Mouse (Mus musculus) ES-Bruce4 (cell line): ENCODE data around the gene Ttc21a. TPM values are rescaled to one million over a fixed set of nuclear protein-coding genes. Genes with fewer than 3 reads are reported as not detected.
A peak's percentile ranks its signal among the peaks of the same experiment; 100 is the strongest.

Experiments used
- H3K27ac ChIP-seq: 2 replicates; pipeline ENCODE4 v1.5.1; 2012; ENCODE audit warnings: low read length, inconsistent platforms; ENCODE audit not compliant: insufficient read depth
- H3K27me3 ChIP-seq: 2 replicates; pipeline ENCODE4 v1.6.1; 2012; ENCODE audit warnings: mild to moderate bottlenecking, low read length, inconsistent platforms; ENCODE audit not compliant: control insufficient read depth, poor library complexity, insufficient read depth, severe bottlenecking
- H3K36me3 ChIP-seq: 2 replicates; pipeline ENCODE4 v1.6.1; 2012; ENCODE audit warnings: inconsistent platforms, mild to moderate bottlenecking, low read length, moderate library complexity; ENCODE audit not compliant: control insufficient read depth, poor library complexity, insufficient read depth, severe bottlenecking
- H3K4me1 ChIP-seq: one replicate; pipeline ENCODE4 v1.8.1; 2011; ENCODE audit warnings: low read length; ENCODE audit not compliant: control insufficient read depth, insufficient read depth
- H3K4me3 ChIP-seq: 2 replicates; pipeline ENCODE4 v1.5.1; 2011; ENCODE audit warnings: low read depth, mild to moderate bottlenecking, low read length
- H3K9ac ChIP-seq: 2 replicates; pipeline ENCODE4 v1.6.1; 2012; ENCODE audit warnings: low read depth, mild to moderate bottlenecking, inconsistent platforms; ENCODE audit not compliant: poor library complexity, severe bottlenecking
- H3K9me3 ChIP-seq: replicated peaks from 2 replicates; pipeline ENCODE4 v1.6.1; 2012; ENCODE audit warnings: mild to moderate bottlenecking, low read length, inconsistent platforms; ENCODE audit not compliant: control insufficient read depth, poor library complexity, insufficient read depth, severe bottlenecking
- CTCF ChIP-seq: IDR thresholded peaks from one replicate; pipeline ENCODE4 v1.8.1; 2011; ENCODE audit warnings: low read depth, low read length
- EP300 ChIP-seq: IDR thresholded peaks from 2 replicates; pipeline ENCODE4 v1.6.1; 2011; ENCODE audit warnings: low read depth, low read length; ENCODE audit not compliant: insufficient read depth
- POLR2A ChIP-seq: IDR thresholded peaks from one replicate; pipeline ENCODE4 v1.8.1; 2011; ENCODE audit warnings: low read length; ENCODE audit not compliant: insufficient read depth
- polyA plus RNA-seq: library from polyadenylated mRNA; stranded (reverse); fragments of >200 nt; gene quantifications from 2 replicates; pipeline ENCODE4 v1.2.4, GENCODE M21; 2011; ENCODE audit warnings: low read depth; ENCODE audit not compliant: missing spikeins, insufficient read depth, insufficient read length

Gene Ttc21a
- polyA plus RNA-seq, 1 experiment = 0.93 TPM

DNA sequence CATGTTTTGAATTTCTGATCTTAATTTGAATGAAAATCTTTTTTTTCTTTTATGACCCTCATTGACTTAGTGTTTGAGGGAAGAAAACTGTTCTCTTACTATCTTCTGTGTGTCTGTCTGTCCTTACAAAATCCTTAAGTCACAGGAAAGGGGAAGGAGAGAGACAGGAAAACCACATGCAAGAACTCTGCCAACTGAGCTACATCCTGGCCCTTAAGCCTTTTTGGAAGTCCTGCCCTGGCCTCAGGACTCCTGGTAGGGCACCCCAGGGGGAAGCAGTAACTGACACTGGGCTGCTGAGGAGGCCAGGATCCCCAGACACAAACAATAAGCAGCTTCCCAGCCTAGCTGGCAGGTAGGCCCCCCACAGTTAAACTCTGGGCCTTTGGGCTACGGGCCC, 5.9 kb downstream of the Ttc21a start:
- H3K9me3 ChIP-seq = no peaks in the 10 kb centered on the region
- H3K27ac ChIP-seq = peak overlapping the region; percentile 19; the same call in 1 of the 2 replicates
- H3K4me1 ChIP-seq = no peaks in the 10 kb centered on the region
- no peak overlapping the region for H3K9ac ChIP-seq
- H3K36me3 ChIP-seq = no peaks in the 10 kb centered on the region
- no peaks in the 10 kb centered on the region for H3K27me3 ChIP-seq
- TF ChIP-seq POLR2A (no peak), CTCF (no peak), EP300 (no peak)
- H3K4me3 ChIP-seq = no peak overlapping the region

DNA sequence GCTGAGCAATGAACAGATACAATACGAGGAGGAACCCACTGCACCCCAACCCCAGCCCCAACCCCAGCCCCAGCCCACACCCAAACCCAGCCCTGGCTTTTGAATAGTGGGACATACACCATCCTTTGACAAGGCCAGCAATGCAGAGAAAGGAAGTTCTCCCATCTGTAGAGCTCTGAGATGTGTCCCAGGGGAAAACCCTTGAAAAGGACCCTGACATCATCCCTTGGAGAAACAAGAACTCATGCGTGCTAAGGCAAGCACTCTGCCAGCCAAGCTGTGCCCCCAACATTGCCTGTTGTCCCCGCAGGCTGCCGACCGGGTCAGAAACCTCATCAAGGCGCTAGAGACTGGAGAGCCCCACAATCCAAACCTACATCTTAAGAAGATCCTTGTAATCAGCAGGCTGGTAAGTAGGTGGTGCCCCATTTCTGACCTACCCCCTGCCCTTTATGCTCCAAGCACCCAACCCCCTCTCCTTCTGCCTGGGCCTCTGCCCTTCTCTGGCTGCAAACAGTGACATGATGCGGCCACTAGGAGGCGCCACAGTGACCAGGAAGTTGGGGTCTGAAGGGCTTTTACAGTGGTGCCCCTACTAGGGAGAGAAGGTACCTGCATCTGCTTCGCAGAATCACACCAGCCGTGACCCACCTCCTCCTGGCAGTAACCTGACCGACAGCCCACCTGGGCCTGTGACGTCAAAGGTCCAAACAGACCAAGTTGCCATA, 7.9 kb downstream of the Ttc21a start:
- Histone ChIP-seq H3K36me3 (no peaks in the 10 kb centered on the region), H3K27me3 (no peaks in the 10 kb centered on the region), H3K27ac (no peak overlapping the region), H3K9me3 (no peaks in the 10 kb centered on the region), H3K4me1 (no peaks in the 10 kb centered on the region), H3K9ac (no peak overlapping the region), H3K4me3 (no peak overlapping the region)
- no peak for TF ChIP-seq EP300
- TF ChIP-seq CTCF = peak; percentile 78

DNA sequence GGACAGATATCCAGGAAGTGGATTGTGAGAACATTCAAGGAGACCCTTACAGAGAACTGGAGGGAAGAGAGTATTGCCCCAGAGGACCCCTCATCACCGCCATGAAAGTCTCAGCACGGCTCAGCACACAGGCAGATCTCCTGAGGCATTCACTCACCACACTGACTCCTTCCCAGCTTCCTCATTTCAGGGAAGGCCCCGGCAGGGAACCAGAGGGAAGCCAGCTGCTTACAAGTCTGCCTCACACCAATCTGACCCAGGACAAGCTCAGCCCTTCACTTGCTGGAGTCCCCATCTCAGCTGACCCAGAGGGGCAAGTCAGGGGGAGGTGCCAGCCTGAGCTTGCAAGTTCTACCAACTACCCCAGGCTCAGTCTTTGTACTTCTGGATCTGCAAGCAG, 11.4 kb downstream of the Ttc21a start:
- Histone ChIP-seq H3K9me3 (no peaks in the 10 kb centered on the region), H3K4me1 (no peaks in the 10 kb centered on the region), H3K27ac (no peak overlapping the region), H3K36me3 (no peaks in the 10 kb centered on the region), H3K27me3 (no peaks in the 10 kb centered on the region), H3K9ac (no peak overlapping the region), H3K4me3 (no peak overlapping the region)
- TF ChIP-seq CTCF (no peak), POLR2A (no peak), EP300 (no peak)

DNA sequence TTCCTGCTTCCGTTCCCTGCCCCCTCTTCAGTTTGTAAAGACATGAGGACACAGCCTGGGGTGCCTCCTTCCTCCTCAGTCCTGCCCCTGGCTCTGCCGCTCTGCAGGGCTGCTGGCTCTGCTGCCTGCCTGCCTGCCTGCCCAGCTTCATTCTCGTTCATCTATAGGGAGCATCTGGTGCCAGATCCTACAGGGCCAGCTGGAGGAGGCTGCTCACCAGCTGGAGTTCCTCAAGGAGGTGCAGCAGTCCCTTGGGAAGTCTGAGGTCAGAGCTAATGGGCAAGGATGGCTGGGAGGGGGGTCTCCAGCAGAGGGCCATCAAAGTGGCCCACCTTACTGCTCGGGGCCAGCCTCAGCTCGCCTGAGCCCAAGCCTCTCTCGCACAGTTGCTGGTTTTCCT, 13.0 kb downstream of the Ttc21a start:
- no peak overlapping the region for H3K27ac ChIP-seq
- no peak for TF ChIP-seq EP300
- no peak for TF ChIP-seq CTCF
- TF ChIP-seq POLR2A = no peak

DNA sequence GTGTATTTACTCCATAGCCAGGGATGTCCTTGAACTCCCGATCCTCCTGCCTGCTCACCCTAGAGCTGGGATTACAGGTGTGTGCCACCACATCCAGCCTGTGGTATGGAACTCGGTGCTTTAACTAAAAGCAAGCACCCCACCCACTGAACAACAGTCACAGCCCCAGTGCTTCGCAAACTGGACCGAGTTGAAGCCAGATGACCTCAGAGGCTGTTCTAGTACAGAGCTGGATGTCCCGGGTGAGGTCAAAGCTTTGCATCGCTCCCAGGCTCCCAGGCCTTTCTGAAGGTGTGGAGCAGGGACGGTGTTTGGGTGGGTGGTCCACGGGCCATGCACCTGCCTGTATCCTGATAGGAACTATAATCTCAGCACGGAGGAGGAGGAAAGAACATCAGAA, 14.0 kb downstream of the Ttc21a start:
- Histone ChIP-seq H3K9ac (no peak overlapping the region), H3K27me3 (no peaks in the 10 kb centered on the region), H3K4me3 (no peak overlapping the region), H3K9me3 (no peaks in the 10 kb centered on the region), H3K4me1 (no peaks in the 10 kb centered on the region), H3K27ac (no peak overlapping the region), H3K36me3 (no peaks in the 10 kb centered on the region)
- TF ChIP-seq POLR2A (no peak), EP300 (no peak), CTCF (no peak)

More for the DNA sequence above, 13.0 kb downstream of the Ttc21a start:
- no peak overlapping the region for H3K4me3 ChIP-seq
- H3K9me3 ChIP-seq = no peaks in the 10 kb centered on the region
- H3K27me3 ChIP-seq = no peaks in the 10 kb centered on the region
- H3K4me1 ChIP-seq = no peaks in the 10 kb centered on the region
- no peaks in the 10 kb centered on the region for H3K36me3 ChIP-seq
- no peak overlapping the region for H3K9ac ChIP-seq

DNA sequence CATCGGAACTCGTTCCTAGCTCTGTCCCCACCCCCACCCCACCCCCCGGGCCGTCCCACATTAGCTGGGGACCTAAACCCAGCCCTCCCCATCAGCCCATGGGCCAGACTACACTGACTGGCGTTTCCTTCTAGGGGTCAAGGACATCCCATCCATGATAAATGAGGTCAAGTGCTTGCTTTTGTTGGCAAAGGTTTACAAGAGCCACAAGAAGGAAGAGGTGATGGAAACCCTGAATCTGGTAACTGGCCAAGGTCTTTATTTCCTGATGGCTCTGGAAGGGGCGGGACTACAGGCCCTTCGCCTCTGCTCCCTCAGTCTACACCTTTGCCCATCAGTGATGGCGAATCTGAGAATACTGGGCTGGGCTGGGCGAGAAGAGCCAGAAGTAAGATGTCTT, 21.4 kb downstream of the Ttc21a start:
- no peak overlapping the region for H3K4me3 ChIP-seq
- no peaks in the 10 kb centered on the region for H3K27me3 ChIP-seq
- no peak overlapping the region for H3K9ac ChIP-seq
- peaks cover 6% of the 10 kb centered on the region for H3K4me1 ChIP-seq
- H3K27ac ChIP-seq = no peak overlapping the region
- H3K9me3 ChIP-seq = no peaks in the 10 kb centered on the region
- H3K36me3 ChIP-seq = no peaks in the 10 kb centered on the region
- TF ChIP-seq CTCF (no peak), POLR2A (no peak), EP300 (no peak)
